Mouse (Mus musculus): ENCODE results near the gene Kansl2.

DNA sequence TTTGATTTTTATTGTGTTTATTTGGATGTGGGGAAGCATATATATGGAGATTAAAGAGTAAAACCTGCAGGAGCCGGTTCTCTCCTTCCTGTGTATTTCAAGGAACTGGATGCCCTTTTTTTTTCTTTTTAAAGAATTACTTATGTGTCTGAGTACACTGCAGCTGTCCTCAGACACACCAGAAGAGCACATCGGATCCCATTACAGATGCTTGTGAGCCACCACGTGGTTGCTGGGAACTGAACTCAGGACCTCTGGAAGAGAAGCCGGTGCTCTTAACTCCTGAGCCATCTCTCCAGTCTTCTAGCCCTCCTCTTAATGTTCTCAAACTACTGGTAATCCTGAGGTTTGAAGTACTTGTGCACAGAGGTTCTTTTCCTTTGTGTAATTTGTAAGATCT lies 3.9 kb upstream of the Kansl2 start:
- TF ChIP-seq CTCF (IDR thresholded peaks at IDR 0.05; ENCODE audit: borderline replicate concordance, control insufficient read depth, extremely low read depth, insufficient read depth, low read length, poor library complexity) (no peak), POLR2A (IDR thresholded peaks at IDR 0.05; ENCODE audit: control insufficient read depth, extremely low read depth, insufficient read depth, low read length, poor library complexity) (no peak)
